Mouse (Mus musculus) small intestine, adult 2 months (tissue): ENCODE measurements around the gene Klf3.

ENCODE experiments used
- CTCF ChIP-seq: fragments of 200-500 bp; IDR thresholded peaks from 2 replicates; pipeline ENCODE4 v1.5.1; 2012; ENCODE audit warnings: low read depth, mild to moderate bottlenecking, control low read depth, inconsistent platforms, low read length, moderate library complexity, mixed read lengths; ENCODE audit not compliant: insufficient replicate concordance, insufficient read length; ENCODE audit errors: extremely low read depth
- POLR2A ChIP-seq: fragments of 200-500 bp; IDR thresholded peaks from 2 replicates; pipeline ENCODE4 v1.6.1; 2012; ENCODE audit warnings: low read depth, mild to moderate bottlenecking, control low read depth, inconsistent platforms, low read length, moderate library complexity

DNA sequence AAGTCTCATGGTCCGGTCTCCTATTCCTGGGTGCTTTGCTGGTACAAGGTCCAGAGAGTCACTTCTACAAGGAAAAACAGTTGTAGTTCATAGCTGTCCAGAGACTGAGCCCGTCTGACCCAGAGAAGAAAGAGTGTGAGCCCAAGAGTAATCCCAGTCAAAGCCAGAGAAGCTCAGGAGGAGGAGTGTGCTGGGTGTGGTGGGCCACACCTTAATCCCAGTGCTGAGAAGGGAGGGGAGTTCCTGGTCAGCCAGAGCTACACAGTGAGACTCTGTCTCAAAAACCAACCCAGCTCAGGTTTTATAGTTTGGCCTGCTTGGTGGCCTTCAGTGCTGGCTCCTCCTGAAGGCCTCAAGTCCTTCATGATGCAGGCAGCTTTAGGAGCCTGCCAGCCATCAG lies 18.1 kb downstream of the Klf3 start:
- no peak for TF ChIP-seq CTCF
- TF ChIP-seq POLR2A: no peak
